Mouse (Mus musculus) B cell, adult (primary cell): ENCODE data around the gene Prrc2a. TPM values are rescaled to one million over a fixed set of nuclear protein-coding genes. Genes with fewer than 3 reads are reported as not detected.

Source experiments
- total RNA-seq: library from RNA; stranded (reverse); gene quantifications from 4 replicates; pipeline ENCODE4 v1.2.4, GENCODE M21; 2023; ENCODE audit not compliant: inconsistent age

The Prrc2a gene
- total RNA-seq, 1 experiment from 2014 or later, result 328 TPM

Other genes with a start within 250 kb of the Prrc2a start
- gene Neu1, start 233.6 kb downstream of the Prrc2a start, total RNA-seq, result 94.9 to 102 TPM (median 98.6 TPM) in 4 replicates
- gene Hspa1b, start 205.7 kb downstream of the Prrc2a start, total RNA-seq, result 17.8 to 62.2 TPM (median 28.7 TPM) in 4 replicates
- gene Gm20481, start 195.0 kb downstream of the Prrc2a start, total RNA-seq, result not detected in 4 replicates
- gene Hspa1a, start 192.7 kb downstream of the Prrc2a start, total RNA-seq, result 10.4 to 29.3 TPM (median 20.1 TPM) in 4 replicates
- gene Hspa1l, start 192.2 kb downstream of the Prrc2a start, total RNA-seq, result 0.21 to 0.38 TPM in 2 of 4 replicates, not detected in the others
- gene Lsm2, start 183.0 kb downstream of the Prrc2a start, total RNA-seq, result 30.0 to 37.2 TPM (median 32.0 TPM) in 4 replicates
- gene Vars, start 163.9 kb downstream of the Prrc2a start, total RNA-seq, result 269 to 300 TPM (median 290 TPM) in 4 replicates
- 0.16 to 0.54 TPM (median 0.25 TPM) in 4 replicates for gene Vwa7, start 148.3 kb downstream of the Prrc2a start, total RNA-seq
- gene Sapcd1, start 136.9 kb downstream of the Prrc2a start, total RNA-seq, result 3.4 to 6.4 TPM (median 4.6 TPM) in 4 replicates
- 6.1 to 10.5 TPM (median 9.2 TPM) in 4 replicates for gene Msh5, start 118.2 kb downstream of the Prrc2a start, total RNA-seq
- 196 to 218 TPM (median 210 TPM) in 4 replicates for gene Clic1, start 114.9 kb downstream of the Prrc2a start, total RNA-seq
- 2.6 to 4.8 TPM (median 4.2 TPM) in 4 replicates for gene Ddah2, start 105.9 kb downstream of the Prrc2a start, total RNA-seq
- not detected in 4 replicates for gene Ly6g6c, start 99.5 kb downstream of the Prrc2a start, total RNA-seq
- gene Mpig6b, start 98.7 kb downstream of the Prrc2a start, total RNA-seq, result 0.45 TPM in 1 of 4 replicates, not detected in the others
- not detected in 4 replicates for gene Ly6g6e, start 88.0 kb downstream of the Prrc2a start, total RNA-seq
- gene Ly6g6d, start 86.8 kb downstream of the Prrc2a start, total RNA-seq, result not detected in 4 replicates
- not detected in 4 replicates for gene Ly6g6f, start 79.3 kb downstream of the Prrc2a start, total RNA-seq
- gene Abhd16a, start 75.6 kb downstream of the Prrc2a start, total RNA-seq, result 76.3 to 80.8 TPM (median 77.2 TPM) in 4 replicates
- not detected in 4 replicates for gene Ly6g5c, start 56.6 kb downstream of the Prrc2a start, total RNA-seq
- 0.93 to 1.6 TPM (median 1.2 TPM) in 4 replicates for gene Ly6g5b, start 49.5 kb downstream of the Prrc2a start, total RNA-seq
- gene Gpank1, start 43.4 kb downstream of the Prrc2a start, total RNA-seq, result 24.7 to 31.8 TPM (median 30.3 TPM) in 4 replicates
- 121 to 143 TPM (median 135 TPM) in 4 replicates for gene Csnk2b, start 42.8 kb downstream of the Prrc2a start, total RNA-seq
- 10.6 to 19.4 TPM (median 13.7 TPM) in 4 replicates for gene D17H6S53E, start 38.5 kb downstream of the Prrc2a start, total RNA-seq
- gene Apom, start 32.8 kb downstream of the Prrc2a start, total RNA-seq, result 0.51 to 2.8 TPM (median 0.69 TPM) in 3 of 4 replicates, not detected in the other
- gene Bag6, start 29.7 kb downstream of the Prrc2a start, total RNA-seq, result 446 to 480 TPM (median 464 TPM) in 4 replicates
- gene Aif1, start 11.2 kb upstream of the Prrc2a start, total RNA-seq, result 4.4 to 9.9 TPM (median 8.0 TPM) in 4 replicates
- 38.1 to 43.3 TPM (median 40.2 TPM) in 4 replicates for gene Lst1, start 23.5 kb upstream of the Prrc2a start, total RNA-seq
- gene Ltb, start 29.5 kb upstream of the Prrc2a start, total RNA-seq, result 564 to 668 TPM (median 599 TPM) in 4 replicates
- 9.9 to 12.7 TPM (median 11.2 TPM) in 4 replicates for gene Tnf, start 37.1 kb upstream of the Prrc2a start, total RNA-seq
- 31.8 to 44.1 TPM (median 36.1 TPM) in 4 replicates for gene Lta, start 40.5 kb upstream of the Prrc2a start, total RNA-seq
- gene Gm16181, start 55.9 kb upstream of the Prrc2a start, total RNA-seq, result not detected in 4 replicates
- gene Atp6v1g2, start 68.8 kb upstream of the Prrc2a start, total RNA-seq, result 1.6 to 2.5 TPM (median 2.1 TPM) in 4 replicates
- 13.3 to 15.9 TPM (median 13.7 TPM) in 4 replicates for gene Nfkbil1, start 70.9 kb upstream of the Prrc2a start, total RNA-seq
- 432 to 470 TPM (median 447 TPM) in 4 replicates for gene Ddx39b, start 76.8 kb upstream of the Prrc2a start, total RNA-seq
- 1,753 to 1,919 TPM (median 1,880 TPM) in 4 replicates for gene H2-D1, start 97.8 kb upstream of the Prrc2a start, total RNA-seq
- gene H2-Q1, start 155.5 kb upstream of the Prrc2a start, total RNA-seq, result 11.8 to 16.3 TPM (median 15.1 TPM) in 4 replicates
- gene H2-Q2, start 177.3 kb upstream of the Prrc2a start, total RNA-seq, result 6.7 to 12.2 TPM (median 10.3 TPM) in 4 replicates
- gene H2-Q4, start 214.7 kb upstream of the Prrc2a start, total RNA-seq, result 342 to 364 TPM (median 361 TPM) in 4 replicates